8 mouse cellular contexts compared by ENCODE assay signal in genomic region chr6:37298982-37299381, GRCm38 (mm10). TPM values are rescaled to one million over a fixed set of nuclear protein-coding genes. Genes with fewer than 3 reads are reported as not detected.
DNase-seq lines count a peak whose midpoint lies in the region; ATAC-seq and TF ChIP-seq lines count a peak whose summit lies in the region.

No protein-coding gene starts in this region.

- H3K9ac ChIP-seq in kidney, postnatal 0 days (ENCODE audit: low read depth, low read length): no peak overlapping the region
- no peak overlapping the region for H3K9ac ChIP-seq in embryonic facial prominence, embryonic 12.5 days
- H3K9ac ChIP-seq in intestine, embryonic 14.5 days (ENCODE audit: low read length): no peak overlapping the region
- peak overlapping the region; percentile 84 for H3K9ac ChIP-seq in neural tube, embryonic 12.5 days

- H3K36me3 ChIP-seq in kidney, postnatal 0 days (ENCODE audit: insufficient read depth, low read length): no peaks in the 10 kb centered on the region
- H3K36me3 ChIP-seq in embryonic facial prominence, embryonic 12.5 days: no peaks in the 10 kb centered on the region
- no peaks in the 10 kb centered on the region for H3K36me3 ChIP-seq in intestine, embryonic 14.5 days (ENCODE audit: control insufficient read depth, insufficient read depth, low read length)
- H3K36me3 ChIP-seq in neural tube, embryonic 12.5 days: no peaks in the 10 kb centered on the region

- peaks cover 19% of the 10 kb centered on the region for H3K27me3 ChIP-seq in kidney, postnatal 0 days (ENCODE audit: insufficient read depth, low read length)
- peaks cover 55% of the 10 kb centered on the region for H3K27me3 ChIP-seq in embryonic facial prominence, embryonic 12.5 days
- peaks cover 56% of the 10 kb centered on the region for H3K27me3 ChIP-seq in intestine, embryonic 14.5 days (replicated peaks; ENCODE audit: control insufficient read depth, insufficient read depth, low read length)
- H3K27me3 ChIP-seq in neural tube, embryonic 12.5 days (replicated peaks): peaks cover 15% of the 10 kb centered on the region

- H3K4me1 ChIP-seq in kidney, postnatal 0 days (replicated peaks; ENCODE audit: insufficient read depth, low read length): peaks cover 9% of the 10 kb centered on the region
- peaks cover 15% of the 10 kb centered on the region; the same call in 1 of the 2 replicates for H3K4me1 ChIP-seq in embryonic facial prominence, embryonic 12.5 days
- H3K4me1 ChIP-seq in intestine, embryonic 14.5 days (replicated peaks; ENCODE audit: control insufficient read depth, insufficient read depth, low read length): no peaks in the 10 kb centered on the region
- H3K4me1 ChIP-seq in neural tube, embryonic 12.5 days: peaks cover 23% of the 10 kb centered on the region

- ATAC-seq in kidney, postnatal 0 days (replicated peaks; ENCODE audit: low FRiP score, low read depth): no peak
- no peak for ATAC-seq in embryonic facial prominence, embryonic 12.5 days (ENCODE audit: insufficient number of reproducible peaks, insufficient read depth, low FRiP score, low TSS enrichment)
- ATAC-seq in intestine, embryonic 14.5 days (replicated peaks; ENCODE audit: low FRiP score, low TSS enrichment, low read depth): no peak
- ATAC-seq in neural tube, embryonic 12.5 days (ENCODE audit: low FRiP score, low read depth): no peak
- ATAC-seq in granulocyte monocyte progenitor cell, adult 5-6 weeks (replicated peaks; ENCODE audit: poor library complexity, severe bottlenecking): no peak

- H3K9me3 ChIP-seq in kidney, postnatal 0 days (replicated peaks; ENCODE audit: low read length): no peaks in the 10 kb centered on the region
- no peaks in the 10 kb centered on the region for H3K9me3 ChIP-seq in embryonic facial prominence, embryonic 12.5 days
- H3K9me3 ChIP-seq in intestine, embryonic 14.5 days (ENCODE audit: control insufficient read depth, low read length): no peaks in the 10 kb centered on the region
- no peaks in the 10 kb centered on the region for H3K9me3 ChIP-seq in neural tube, embryonic 12.5 days

- peak overlapping the region; percentile 95 for H3K4me2 ChIP-seq in kidney, postnatal 0 days (ENCODE audit: low read length)
- H3K4me2 ChIP-seq in embryonic facial prominence, embryonic 12.5 days (replicated peaks): peak overlapping the region; percentile 99
- H3K4me2 ChIP-seq in intestine, embryonic 14.5 days (ENCODE audit: low read length): peak overlapping the region; percentile 92
- peak overlapping the region; percentile 91 for H3K4me2 ChIP-seq in neural tube, embryonic 12.5 days (replicated peaks)

- WGBS in kidney, postnatal 0 days: 43% methylated on average over 4 of the region's 4 CpGs
- WGBS in embryonic facial prominence, embryonic 12.5 days: 33% methylated on average over 4 of the region's 4 CpGs
- 26% methylated on average over 4 of the region's 4 CpGs for WGBS in intestine, embryonic 14.5 days
- 40% methylated on average over 4 of the region's 4 CpGs for WGBS in neural tube, embryonic 12.5 days

- no peak for DNase-seq in kidney, postnatal 0 days (ENCODE audit: low spot score)
- no peak for DNase-seq in kidney, postnatal 10 days
- peak; percentile 52 for DNase-seq in intestine, embryonic 14.5 days (ENCODE audit: low spot score)
- DNase-seq in gastrocnemius, adult 2 months: no peak
- DNase-seq in urinary bladder, postnatal 14 days (ENCODE audit: low spot score): no peak

- no peak for TF ChIP-seq CTCF in kidney, postnatal 0 days (IDR thresholded peaks at IDR 0.05; ENCODE audit: low read depth)
- no peak for TF ChIP-seq CTCF in gastrocnemius, adult 2 months (IDR thresholded peaks at IDR 0.05)

- H3K4me3 ChIP-seq in kidney, postnatal 0 days (replicated peaks; ENCODE audit: low read depth, low read length): peak overlapping the region; percentile 51
- peak overlapping the region; percentile 68 for H3K4me3 ChIP-seq in embryonic facial prominence, embryonic 12.5 days
- peak overlapping the region; percentile 56; the same call in 1 of the 2 replicates for H3K4me3 ChIP-seq in intestine, embryonic 14.5 days (ENCODE audit: low read depth, low read length)
- H3K4me3 ChIP-seq in neural tube, embryonic 12.5 days: peak overlapping the region; percentile 70
- no peak overlapping the region for H3K4me3 ChIP-seq in gastrocnemius, adult 2 months

- intact Hi-C loops in gastrocnemius, adult 2 months (cut with DNase I): no loop called here

- no peak overlapping the region for H3K27ac ChIP-seq in kidney, postnatal 0 days
- H3K27ac ChIP-seq in embryonic facial prominence, embryonic 12.5 days: no peak overlapping the region
- no peak overlapping the region for H3K27ac ChIP-seq in intestine, embryonic 14.5 days (ENCODE audit: low read depth)
- no peak overlapping the region for H3K27ac ChIP-seq in neural tube, embryonic 12.5 days
- H3K27ac ChIP-seq in gastrocnemius, adult 2 months: no peak overlapping the region

RNA-seq across cellular contexts. Expression of gene Dgki, which starts 1.0 kb away (rescaled TPM):
- 0.76 and 0.85 TPM in 2 replicates for polyA plus RNA-seq in kidney, postnatal 0 days (2015; fragmentation: Nextera tagmentation; extraction: Ambion mirVana)
- 1.2 and 1.3 TPM in 2 replicates for polyA plus RNA-seq in embryonic facial prominence, embryonic 12.5 days (2016; fragmentation: Nextera tagmentation; extraction: Ambion mirVana)
- polyA plus RNA-seq in intestine, embryonic 14.5 days (2014; fragmentation: Nextera tagmentation; extraction: Ambion mirVana): 0.92 and 1.3 TPM in 2 replicates
- polyA plus RNA-seq in neural tube, embryonic 12.5 days (2016; fragmentation: Nextera tagmentation; extraction: Ambion mirVana): 4.3 and 4.9 TPM in 2 replicates
- under 1 TPM in 1 of 2 experiments, not detected in 1; 0.25 TPM for total RNA-seq in gastrocnemius, adult 2 months (2021)
- not detected in 2 replicates for total RNA-seq in granulocyte monocyte progenitor cell, adult 5-6 weeks (2014; fragmentation: Nextera tagmentation)
- not detected in 2 replicates for total RNA-seq in granulocyte monocyte progenitor cell, adult 5-6 weeks (2017)
